Mouse (Mus musculus) MEL (cell line): Measurements from ENCODE around the gene Bpifa1.
"Not testable (repeated sequence)": the region's sequence is repeated elsewhere in the genome, so short reads cannot be mapped to it uniquely, and the experiment has no call there.

Experiments
- BHLHE40 ChIP-seq: IDR thresholded peaks from 2 replicates; pipeline ENCODE4 v1.6.1; 2012; ENCODE audit warnings: low read depth, mild to moderate bottlenecking, inconsistent platforms, low read length, improper control_type of control experiment, borderline replicate concordance
- CTCF ChIP-seq, 3 experiments: IDR thresholded peaks in 2 of 3; conservative IDR thresholded peaks in 1 of 3; 2 replicates each; pipeline ENCODE4 v1.5.1; 2011 to 2012; ENCODE audit warnings: low read length in 3 of 3, low read depth in 2 of 3, mild to moderate bottlenecking in 2 of 3, improper control_type of control experiment in 1 of 3, inconsistent platforms in 1 of 3, mixed read lengths in 1 of 3, moderate library complexity in 1 of 3; ENCODE audit not compliant: control insufficient read depth in 1 of 3, insufficient read depth in 1 of 3, poor library complexity in 1 of 3, severe bottlenecking in 1 of 3
- ELF1 ChIP-seq: IDR thresholded peaks from 2 replicates; pipeline ENCODE4 v1.6.1; 2014; ENCODE audit warnings: low read depth, mild to moderate bottlenecking, inconsistent platforms, low read length, improper control_type of control experiment, moderate library complexity
- EP300 ChIP-seq, 2 experiments: IDR thresholded peaks; 2 replicates each; pipeline ENCODE4 v1.6.1; 2011; ENCODE audit warnings: improper control_type of control experiment in 2 of 2, low read length in 2 of 2, low read depth in 1 of 2, mild to moderate bottlenecking in 1 of 2
- GATA1 ChIP-seq: IDR thresholded peaks from 2 replicates; pipeline ENCODE4 v1.6.1; 2011; ENCODE audit warnings: low read depth, low read length, improper control_type of control experiment
- MAX ChIP-seq: IDR thresholded peaks from 2 replicates; pipeline ENCODE4 v1.6.1; 2011; ENCODE audit warnings: low read length, improper control_type of control experiment
- MYC ChIP-seq: IDR thresholded peaks from 2 replicates; pipeline ENCODE4 v1.6.1; 2011; ENCODE audit warnings: low read depth, mild to moderate bottlenecking, low read length, improper control_type of control experiment, moderate library complexity
- NRF1 ChIP-seq: IDR thresholded peaks from 2 replicates; pipeline ENCODE4 v1.6.1; 2014; ENCODE audit warnings: low read depth, mild to moderate bottlenecking, inconsistent platforms, low read length, improper control_type of control experiment, moderate library complexity; ENCODE audit not compliant: poor library complexity, insufficient read depth, severe bottlenecking
- POLR2A ChIP-seq, 2 experiments: IDR thresholded peaks; 2 replicates each; pipeline ENCODE4 v1.6.1; 2011 to 2012; ENCODE audit warnings: low read length in 2 of 2, mild to moderate bottlenecking in 2 of 2, control low read depth in 1 of 2, improper control_type of control experiment in 1 of 2, low read depth in 1 of 2, moderate library complexity in 1 of 2; ENCODE audit not compliant: control insufficient read depth in 1 of 2, insufficient read depth in 1 of 2, poor library complexity in 1 of 2
- POLR2AphosphoS2 ChIP-seq: IDR thresholded peaks from 2 replicates; pipeline ENCODE4 v1.6.1; 2011; ENCODE audit warnings: low read length, improper control_type of control experiment
- RCOR1 ChIP-seq: IDR thresholded peaks from 2 replicates; pipeline ENCODE4 v1.6.1; 2012; ENCODE audit warnings: low read depth, mild to moderate bottlenecking, inconsistent platforms, low read length, improper control_type of control experiment
- TAL1 ChIP-seq: IDR thresholded peaks from 2 replicates; pipeline ENCODE4 v1.6.1; 2012; ENCODE audit warnings: mild to moderate bottlenecking, inconsistent platforms, low read length, moderate library complexity, mixed read lengths
- TCF12 ChIP-seq: IDR thresholded peaks from 2 replicates; pipeline ENCODE4 v1.6.1; 2014; ENCODE audit warnings: low read depth, mild to moderate bottlenecking, inconsistent platforms, low read length, improper control_type of control experiment, moderate library complexity
- USF1 ChIP-seq: IDR thresholded peaks from 2 replicates; pipeline ENCODE4 v1.6.1; 2014; ENCODE audit warnings: low read depth, mild to moderate bottlenecking, inconsistent platforms, low read length, improper control_type of control experiment, moderate library complexity

DNA sequence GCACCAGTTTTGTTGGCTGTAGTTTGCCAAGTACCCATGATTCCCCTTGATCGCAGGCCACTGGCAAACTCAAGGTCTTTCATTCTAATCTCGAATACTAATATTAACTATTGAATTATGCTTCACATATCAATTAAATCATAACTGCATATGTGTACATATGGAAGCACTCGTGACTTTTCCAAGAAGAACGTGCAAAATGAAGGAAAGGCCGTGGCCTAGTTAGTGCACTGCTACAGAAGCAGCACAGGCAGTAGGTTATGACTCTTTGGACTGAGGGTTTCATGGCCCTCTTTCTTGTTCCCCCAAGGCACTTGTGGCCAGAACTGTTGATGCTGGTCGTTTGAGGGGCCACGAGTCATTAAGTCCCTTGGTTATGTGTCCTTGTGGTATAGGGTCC, 39.2 kb downstream of the Bpifa1 start:
- not testable (repeated sequence) for TF ChIP-seq CTCF (IDR thresholded peaks at IDR 0.05 in 2 of 3, conservative IDR thresholded peaks at IDR 0.05 in 1 of 3; ENCODE audit: control insufficient read depth in 1 of 3, insufficient read depth in 1 of 3, low read depth in 2 of 3, low read length in 3 of 3, poor library complexity in 1 of 3, severe bottlenecking in 1 of 3); MYC; BHLHE40; TAL1; NRF1; POLR2A (IDR thresholded peaks at IDR 0.05; ENCODE audit: control insufficient read depth in 1 of 2, insufficient read depth in 1 of 2, low read depth in 1 of 2, low read length in 2 of 2, poor library complexity in 1 of 2); RCOR1; MAX; POLR2AphosphoS2; GATA1; EP300 (IDR thresholded peaks at IDR 0.05; ENCODE audit: low read depth in 1 of 2, low read length in 2 of 2); ELF1; USF1; TCF12
